Comparison of ENCODE assay signal across 8 mouse cellular contexts in genomic region chr13:95443376-95444233, GRCm38 (mm10). TPM values are rescaled to one million over a fixed set of nuclear protein-coding genes. Genes with fewer than 3 reads are reported as not detected.
DNase-seq lines count a peak whose midpoint lies in the region; ATAC-seq lines count a peak whose summit lies in the region.

No protein-coding gene starts in this region.

- peaks cover 33% of the 10 kb centered on the region for H3K27me3 ChIP-seq in kidney, embryonic 14.5 days (ENCODE audit: control insufficient read depth, insufficient read depth, low read length)
- H3K27me3 ChIP-seq in forebrain, embryonic 15.5 days = peaks cover 21% of the 10 kb centered on the region; the same call in 1 of the 2 replicates
- H3K27me3 ChIP-seq in limb, embryonic 15.5 days = peaks cover 30% of the 10 kb centered on the region

- H3K36me3 ChIP-seq in kidney, embryonic 14.5 days (ENCODE audit: control insufficient read depth, insufficient read depth, low read length) = no peaks in the 10 kb centered on the region
- H3K36me3 ChIP-seq in forebrain, embryonic 15.5 days = no peaks in the 10 kb centered on the region
- no peaks in the 10 kb centered on the region for H3K36me3 ChIP-seq in limb, embryonic 15.5 days

- 2% methylated on average over 46 of the region's 46 CpGs for WGBS in kidney, embryonic 14.5 days
- WGBS in forebrain, embryonic 15.5 days = 1% methylated on average over 44 of the region's 46 CpGs
- WGBS in limb, embryonic 15.5 days = under 1% methylated on average over 45 of the region's 46 CpGs

- 0 out of 2 replicates have a peak, but pooled peaks cover 5% of the 10 kb centered on the region for H3K4me1 ChIP-seq in kidney, embryonic 14.5 days (ENCODE audit: control insufficient read depth, insufficient read depth, low read length)
- H3K4me1 ChIP-seq in forebrain, embryonic 15.5 days = peaks cover 15% of the 10 kb centered on the region
- peaks cover 12% of the 10 kb centered on the region for H3K4me1 ChIP-seq in limb, embryonic 15.5 days

- H3K27ac ChIP-seq in kidney, embryonic 14.5 days (ENCODE audit: low read depth, low read length) = no peak overlapping the region
- H3K27ac ChIP-seq in forebrain, embryonic 15.5 days (replicated peaks) = no peak overlapping the region
- no peak overlapping the region for H3K27ac ChIP-seq in limb, embryonic 15.5 days

- H3K4me3 ChIP-seq in kidney, embryonic 14.5 days (ENCODE audit: low read length) = peak overlapping the region; percentile 38
- H3K4me3 ChIP-seq in forebrain, embryonic 15.5 days = peak overlapping the region; percentile 45
- peak overlapping the region; percentile 42 for H3K4me3 ChIP-seq in limb, embryonic 15.5 days

- peak; percentile 75 for ATAC-seq in kidney, embryonic 14.5 days (ENCODE audit: low FRiP score, low TSS enrichment)
- ATAC-seq in forebrain, embryonic 15.5 days (replicated peaks) = peak; percentile 74
- ATAC-seq in limb, embryonic 15.5 days (ENCODE audit: insufficient number of reproducible peaks, low FRiP score, low TSS enrichment, low read depth) = 0 out of 2 replicates have a peak, but pooled peaks have one; percentile 48
- ATAC-seq in frontal cortex, adult (ENCODE audit: low TSS enrichment) = no peak

- H3K4me2 ChIP-seq in kidney, embryonic 14.5 days (replicated peaks; ENCODE audit: low read depth, low read length) = peak overlapping the region; percentile 87
- H3K4me2 ChIP-seq in forebrain, embryonic 15.5 days (replicated peaks) = peak overlapping the region; percentile 96
- peak overlapping the region; percentile 88 for H3K4me2 ChIP-seq in limb, embryonic 15.5 days

- no peaks in the 10 kb centered on the region for H3K9me3 ChIP-seq in kidney, embryonic 14.5 days (ENCODE audit: control insufficient read depth, low read length)
- no peaks in the 10 kb centered on the region for H3K9me3 ChIP-seq in forebrain, embryonic 15.5 days
- H3K9me3 ChIP-seq in limb, embryonic 15.5 days = no peaks in the 10 kb centered on the region

- no peak for DNase-seq in kidney, adult 11 months
- peak; percentile 33 for DNase-seq in WW6 (ENCODE audit: low read depth, low spot score)
- peak; percentile 6 for DNase-seq in ovary, postnatal 14 days (ENCODE audit: low spot score)
- DNase-seq in thymus, postnatal 10 days (ENCODE audit: low spot score in 2 of 2) = no peak

- peak overlapping the region; percentile 28; the same call in 1 of the 2 replicates for H3K9ac ChIP-seq in kidney, embryonic 14.5 days (ENCODE audit: low read depth, low read length)
- peak overlapping the region; percentile 46 for H3K9ac ChIP-seq in forebrain, embryonic 15.5 days (replicated peaks)
- H3K9ac ChIP-seq in limb, embryonic 15.5 days = peak overlapping the region; percentile 23; the same call in 1 of the 2 replicates

RNA-seq across cellular contexts. Expression of gene Crhbp, which starts 1.1 kb away (rescaled TPM):
- polyA plus RNA-seq in kidney, embryonic 14.5 days (2014; fragmentation: Nextera tagmentation; extraction: Ambion mirVana) = not detected in 2 replicates
- 0.40 and 1.3 TPM in 2 replicates for polyA plus RNA-seq in forebrain, embryonic 15.5 days (2015; fragmentation: Nextera tagmentation; extraction: Ambion mirVana)
- 0.12 and 0.20 TPM in 2 replicates for polyA plus RNA-seq in limb, embryonic 15.5 days (2015; fragmentation: Nextera tagmentation; extraction: Ambion mirVana)

RNA-seq across cellular contexts. Expression of gene S100z, which starts 34.9 kb away (rescaled TPM):
- polyA plus RNA-seq in kidney, embryonic 14.5 days (2014; fragmentation: Nextera tagmentation; extraction: Ambion mirVana) = not detected in 2 replicates
- polyA plus RNA-seq in forebrain, embryonic 15.5 days (2015; fragmentation: Nextera tagmentation; extraction: Ambion mirVana) = not detected in 2 replicates
- polyA plus RNA-seq in limb, embryonic 15.5 days (2015; fragmentation: Nextera tagmentation; extraction: Ambion mirVana) = not detected in 2 replicates

Comparison
In these comparisons a context has a peak if more than half of its experiments do, and no peak if none do; other contexts are left out.
1. DNase-seq: peak in WW6 (single experiment) and ovary, postnatal 14 days (single experiment); none in kidney, adult 11 months (single experiment) and thymus, postnatal 10 days (0 of 2).
2. Peak in every context shown above with its lines, with median percentiles within 50 percentile points of each other: H3K4me2 ChIP-seq, H3K4me3 ChIP-seq and H3K9ac ChIP-seq.